Mouse (Mus musculus): ENCODE data around the gene Ccnc.
"Not testable (repeated sequence)": the region's sequence is repeated elsewhere in the genome, so short reads cannot be mapped to it uniquely, and the experiment has no call there.

The Ccnc gene

GRCm38 (mm10) chr4:21726912-21727614 lies 438 bp upstream of the Ccnc start:
- peak; percentile 38 for DNase-seq

GRCm38 (mm10) chr4:21739169-21739568 lies 11.7 kb downstream of the Ccnc start:
- DNase-seq, result no peak

- not testable (repeated sequence) for DNase-seq
Observed at GRCm38 (mm10) chr4:21744142-21744541, 16.6 kb downstream of the Ccnc start.

- DNase-seq, result no peak
Observed at GRCm38 (mm10) chr4:21745723-21746122, 18.2 kb downstream of the Ccnc start.

- DNase-seq, result no peak
Observed at GRCm38 (mm10) chr4:21755123-21755789, 27.8 kb downstream of the Ccnc start.

- DNase-seq, result no peak
Observed at GRCm38 (mm10) chr4:21758860-21759259, 31.4 kb downstream of the Ccnc start.

- no peak for DNase-seq
Observed at GRCm38 (mm10) chr4:21761416-21762160, 34.1 kb downstream of the Ccnc start.

GRCm38 (mm10) chr4:21763827-21764226 lies 36.3 kb downstream of the Ccnc start:
- DNase-seq, result no peak

- peak; percentile 6 for DNase-seq
Observed at GRCm38 (mm10) chr4:21766171-21766862, 38.8 kb downstream of the Ccnc start.

GRCm38 (mm10) chr4:21766863-21767304 lies 39.4 kb downstream of the Ccnc start, which contains the start of the genes Usp45 and Tstd3:
TSS of gene Usp45 (plus strand) at chr4:21767156.
TSS of gene Tstd3 (minus strand) at chr4:21767212.
- DNase-seq, result peak; percentile 85

- no peak for DNase-seq
Observed at GRCm38 (mm10) chr4:21771064-21771463, 43.6 kb downstream of the Ccnc start.

- DNase-seq, result no peak
Observed at GRCm38 (mm10) chr4:21772306-21772705, 44.8 kb downstream of the Ccnc start.

- peak; percentile 91 for DNase-seq
Observed at GRCm38 (mm10) chr4:21776091-21776945, 48.8 kb downstream of the Ccnc start.

- no peak for DNase-seq
Observed at GRCm38 (mm10) chr4:21776946-21777265, 49.4 kb downstream of the Ccnc start.

GRCm38 (mm10) chr4:21780816-21781726 lies 53.6 kb downstream of the Ccnc start:
- peak; percentile 49 for DNase-seq

- no peak for DNase-seq
Observed at GRCm38 (mm10) chr4:21786268-21786667, 58.8 kb downstream of the Ccnc start.

- DNase-seq, result no peak
Observed at GRCm38 (mm10) chr4:21788903-21789302, 61.4 kb downstream of the Ccnc start.

- DNase-seq, result no peak
Observed at GRCm38 (mm10) chr4:21789836-21790235, 62.3 kb downstream of the Ccnc start.

GRCm38 (mm10) chr4:21793631-21794030 lies 66.1 kb downstream of the Ccnc start:
- DNase-seq, result no peak

- no peak for DNase-seq
Observed at GRCm38 (mm10) chr4:21801013-21801412, 73.5 kb downstream of the Ccnc start.

- DNase-seq, result no peak
Observed at GRCm38 (mm10) chr4:21801620-21802019, 74.1 kb downstream of the Ccnc start.
